Mouse (Mus musculus): Measurements from ENCODE around the gene Pla2g12a.

Gene Pla2g12a

DNA sequence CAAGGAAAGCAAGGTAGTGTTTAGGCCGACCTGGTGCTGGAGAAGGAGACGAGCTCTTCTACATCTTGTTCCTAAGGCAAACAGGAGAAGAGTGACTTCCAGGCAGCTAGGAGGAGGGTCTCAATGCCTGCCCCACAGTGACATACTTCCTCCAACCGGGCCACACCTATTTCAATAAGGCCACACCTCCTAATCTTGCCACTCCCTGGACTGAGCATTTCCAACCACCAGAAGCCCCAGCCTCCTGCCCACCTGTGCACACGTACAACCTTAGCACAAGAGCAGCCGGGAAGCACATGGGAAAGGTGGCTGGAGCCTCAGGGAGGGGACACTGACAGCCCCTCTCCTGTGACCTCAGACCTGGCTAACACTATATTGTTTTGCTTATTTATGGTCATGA is 13.6 kb downstream of the Pla2g12a start:
- in situ Hi-C loops (cut with MboI; ENCODE audit: unreplicated experiment in 2 of 2) = no loop called here

DNA sequence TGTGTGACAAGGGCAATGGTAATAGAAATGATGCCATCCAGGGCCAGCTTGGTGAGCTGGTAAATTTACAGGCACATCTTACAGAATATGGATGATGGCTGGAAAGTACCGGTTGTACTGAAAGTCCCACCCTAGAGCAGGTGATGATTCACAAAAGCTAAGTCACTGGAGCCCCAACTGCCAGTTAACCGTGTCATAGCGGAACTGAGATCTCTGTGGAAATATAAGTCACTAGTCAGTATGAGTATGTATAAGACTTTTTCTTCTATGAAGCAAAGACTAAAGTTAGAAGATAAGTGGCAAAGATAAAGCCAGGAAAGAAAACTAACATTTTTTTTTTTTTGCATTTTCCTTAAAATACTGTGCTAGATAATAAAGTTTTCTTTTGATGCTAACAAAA is 14.7 kb downstream of the Pla2g12a start:
- in situ Hi-C loops (cut with MboI; ENCODE audit: unreplicated experiment in 2 of 2) = no loop called here

DNA sequence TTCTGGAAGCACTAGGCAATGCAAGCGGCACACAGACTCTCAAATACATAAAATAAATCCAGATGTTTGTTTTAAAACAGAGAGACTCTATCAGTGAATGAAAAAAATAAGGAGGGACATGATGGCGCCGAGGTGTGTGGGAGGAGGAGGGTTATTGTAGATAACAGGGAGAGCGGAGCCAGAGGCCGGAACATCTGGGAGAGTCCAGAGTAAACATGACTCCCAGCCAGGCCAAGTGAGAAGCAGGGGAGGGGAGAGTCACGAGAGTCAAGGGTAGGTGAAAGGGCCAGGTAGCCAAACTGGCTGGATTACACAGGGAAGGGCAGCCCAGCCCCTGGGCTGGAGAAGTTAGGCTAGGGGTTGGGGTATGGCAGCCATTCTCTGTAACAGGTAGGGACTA is 18.2 kb downstream of the Pla2g12a start:
- in situ Hi-C loops (cut with MboI; ENCODE audit: unreplicated experiment in 2 of 2) = no loop called here

DNA sequence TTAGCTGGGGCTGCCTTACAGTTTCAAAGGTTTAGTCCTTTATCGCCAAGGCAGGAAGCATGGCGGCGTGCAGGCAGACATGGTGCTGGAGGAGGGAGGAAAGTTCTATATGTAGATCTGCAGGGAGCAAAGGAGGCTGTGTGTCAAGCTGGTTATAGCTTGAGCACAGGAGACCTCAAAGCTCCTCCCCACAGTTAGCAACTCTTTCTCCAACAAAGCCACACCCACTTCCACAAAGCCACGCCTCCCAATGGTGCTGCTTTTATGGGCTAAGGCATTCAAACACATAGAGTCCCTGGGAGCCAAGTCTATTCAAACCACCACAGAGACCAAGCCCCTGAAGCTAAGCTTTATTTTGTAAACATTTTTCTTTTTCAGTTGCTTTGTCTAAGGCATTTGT is 20.5 kb downstream of the Pla2g12a start:
- in situ Hi-C loops (cut with MboI; ENCODE audit: unreplicated experiment in 2 of 2) = no loop called here

DNA sequence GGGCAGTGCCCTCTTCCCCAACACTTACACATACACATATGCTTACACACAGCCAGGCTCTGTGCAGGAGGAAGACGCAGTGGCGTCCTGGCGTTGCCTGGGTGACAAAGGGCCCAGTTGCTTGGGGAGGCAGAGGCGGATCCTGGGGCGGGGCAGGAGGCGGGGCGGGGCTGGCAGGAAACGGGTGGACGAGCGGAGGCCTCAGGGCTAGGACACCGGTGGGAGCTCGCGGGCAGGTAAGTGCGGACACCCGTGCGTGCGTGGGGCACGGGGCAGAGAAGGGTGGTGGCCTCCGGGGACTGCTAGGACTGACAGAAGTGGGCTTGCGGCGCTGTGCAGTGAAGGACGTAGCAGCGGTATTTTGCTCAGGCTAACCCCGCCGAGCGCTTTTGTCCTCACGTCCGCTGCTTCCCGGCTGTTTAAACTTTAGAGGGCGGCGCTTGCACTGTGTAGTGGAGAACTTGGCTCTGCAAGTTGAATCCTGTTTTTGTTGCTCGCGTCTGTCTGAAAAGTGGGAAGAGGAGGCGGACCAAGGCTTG is 22.9 kb downstream of the Pla2g12a start, which contains the start of gene Casp6:
TSS of gene Casp6 (plus strand) at position 155 of the 539 bp plus-strand sequence.
- in situ Hi-C loops (cut with MboI; ENCODE audit: unreplicated experiment in 2 of 2) = loop anchor here in 1 of 2 experiments (25.0 kb wide), 1 partner anchor 786 kb away; no protein-coding TSS in a partner anchor

- in situ Hi-C loops (cut with MboI; ENCODE audit: unreplicated experiment in 2 of 2) = loop anchor here in 1 of 2 experiments (25.0 kb wide), 1 partner anchor 784 kb away; no protein-coding TSS in a partner anchor
These were observed 25.0 kb downstream of the Pla2g12a start for GRCm38 (mm10) chr3:129903369-129903768.

- in situ Hi-C loops (cut with MboI; ENCODE audit: unreplicated experiment in 2 of 2) = loop anchor here in 1 of 2 experiments (25.0 kb wide), 1 partner anchor 783 kb away; no protein-coding TSS in a partner anchor
These were observed 25.5 kb downstream of the Pla2g12a start for GRCm38 (mm10) chr3:129903866-129904265.

DNA sequence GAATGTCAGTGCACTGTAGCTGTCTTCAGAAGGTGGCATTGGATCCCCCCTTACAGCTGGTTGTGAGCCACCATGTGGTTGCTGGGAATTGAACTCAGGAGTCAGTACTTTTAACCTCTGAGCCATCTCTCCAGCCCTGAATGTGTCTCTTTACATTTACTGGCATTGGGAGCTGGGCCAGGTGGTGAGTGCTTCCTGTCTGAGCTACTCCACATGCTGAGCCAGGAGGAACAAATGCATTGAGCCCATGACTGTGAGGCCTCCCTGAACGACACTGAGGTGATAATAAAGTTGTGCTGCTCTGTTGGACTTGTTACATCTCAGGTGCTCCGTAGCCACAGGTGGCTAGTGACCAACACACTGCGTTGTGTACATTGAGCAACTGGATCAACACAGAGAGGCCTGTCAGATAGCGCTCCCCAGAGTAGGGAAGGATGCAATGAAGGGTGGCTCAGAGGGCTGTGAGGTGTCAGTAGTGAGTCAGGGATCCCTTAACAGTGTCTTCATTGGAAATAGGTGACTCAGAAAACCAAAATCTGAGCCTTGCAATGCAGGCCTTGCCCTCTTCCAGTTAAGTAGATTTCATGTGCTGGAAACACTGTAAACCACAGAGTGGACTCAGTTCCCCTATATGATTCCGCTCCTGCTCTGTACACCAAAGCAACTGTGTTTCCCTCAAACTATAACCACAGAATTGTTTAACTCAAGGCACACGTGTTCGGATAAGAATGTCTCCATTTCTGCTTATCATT is 26.2 kb downstream of the Pla2g12a start:
- in situ Hi-C loops (cut with MboI; ENCODE audit: unreplicated experiment in 2 of 2) = loop anchor here in 1 of 2 experiments (25.0 kb wide), 1 partner anchor 783 kb away; no protein-coding TSS in a partner anchor

GRCm38 (mm10) chr3:129912025-129912424 is 33.6 kb downstream of the Pla2g12a start:
- in situ Hi-C loops (cut with MboI; ENCODE audit: unreplicated experiment in 2 of 2) = loop anchor here in 1 of 2 experiments (25.0 kb wide), 1 partner anchor 775 kb away; no protein-coding TSS in a partner anchor

DNA sequence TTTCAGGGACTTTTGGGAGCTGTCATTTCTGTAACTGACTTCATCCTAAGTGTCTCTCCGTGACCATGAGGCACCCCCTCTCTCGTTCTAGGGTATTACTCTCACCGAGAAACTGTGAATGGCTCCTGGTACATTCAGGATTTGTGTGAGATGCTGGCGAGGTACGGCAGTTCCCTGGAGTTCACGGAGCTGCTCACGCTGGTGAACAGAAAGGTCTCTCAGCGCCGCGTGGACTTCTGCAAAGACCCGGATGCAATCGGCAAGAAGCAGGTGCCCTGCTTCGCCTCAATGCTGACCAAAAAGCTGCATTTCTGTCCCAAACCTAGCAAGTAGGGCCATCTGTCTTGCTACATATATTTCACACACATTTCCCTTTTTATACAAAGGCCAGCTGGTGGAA is 34.8 kb downstream of the Pla2g12a start:
- in situ Hi-C loops (cut with MboI; ENCODE audit: unreplicated experiment in 2 of 2) = loop anchor here in 1 of 2 experiments (25.0 kb wide), 1 partner anchor 774 kb away; no protein-coding TSS in a partner anchor

DNA sequence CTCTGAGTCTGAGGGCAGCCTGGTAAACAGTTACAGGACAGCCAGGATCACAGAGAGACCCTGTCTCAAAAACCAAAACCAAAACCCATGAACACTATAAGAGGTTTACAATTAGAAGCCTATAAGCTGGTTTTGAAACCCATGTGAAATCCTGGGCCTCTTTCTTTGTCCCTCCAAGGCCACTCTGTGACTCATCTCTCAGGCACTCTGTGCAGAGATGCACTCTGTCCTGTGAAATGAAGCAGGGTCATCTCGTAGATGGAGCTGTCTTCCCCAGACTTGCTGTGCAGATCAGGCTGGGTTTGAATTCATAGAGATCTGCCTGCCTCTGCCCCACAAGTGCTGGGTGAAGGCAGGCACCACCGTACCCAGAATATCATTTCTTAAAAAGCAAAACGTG is 39.0 kb downstream of the Pla2g12a start:
- in situ Hi-C loops (cut with MboI; ENCODE audit: unreplicated experiment in 2 of 2) = loop anchor here (5.0 to 25.0 kb wide), 2 partner anchors 160 to 770 kb away; no protein-coding TSS in a partner anchor

- in situ Hi-C loops (cut with MboI; ENCODE audit: unreplicated experiment in 2 of 2) = loop anchor here (5.0 to 25.0 kb wide), 2 partner anchors 159 to 769 kb away; no protein-coding TSS in a partner anchor
These were observed 40.0 kb downstream of the Pla2g12a start for GRCm38 (mm10) chr3:129918434-129918833.

GRCm38 (mm10) chr3:129923581-129923980 is 45.2 kb downstream of the Pla2g12a start:
- in situ Hi-C loops (cut with MboI; ENCODE audit: unreplicated experiment in 2 of 2) = loop anchor here in 1 of 2 experiments (25.0 kb wide), 1 partner anchor 764 kb away; no protein-coding TSS in a partner anchor

GRCm38 (mm10) chr3:129925861-129926260 is 47.5 kb downstream of the Pla2g12a start:
- in situ Hi-C loops (cut with MboI; ENCODE audit: unreplicated experiment in 2 of 2) = no loop called here

DNA sequence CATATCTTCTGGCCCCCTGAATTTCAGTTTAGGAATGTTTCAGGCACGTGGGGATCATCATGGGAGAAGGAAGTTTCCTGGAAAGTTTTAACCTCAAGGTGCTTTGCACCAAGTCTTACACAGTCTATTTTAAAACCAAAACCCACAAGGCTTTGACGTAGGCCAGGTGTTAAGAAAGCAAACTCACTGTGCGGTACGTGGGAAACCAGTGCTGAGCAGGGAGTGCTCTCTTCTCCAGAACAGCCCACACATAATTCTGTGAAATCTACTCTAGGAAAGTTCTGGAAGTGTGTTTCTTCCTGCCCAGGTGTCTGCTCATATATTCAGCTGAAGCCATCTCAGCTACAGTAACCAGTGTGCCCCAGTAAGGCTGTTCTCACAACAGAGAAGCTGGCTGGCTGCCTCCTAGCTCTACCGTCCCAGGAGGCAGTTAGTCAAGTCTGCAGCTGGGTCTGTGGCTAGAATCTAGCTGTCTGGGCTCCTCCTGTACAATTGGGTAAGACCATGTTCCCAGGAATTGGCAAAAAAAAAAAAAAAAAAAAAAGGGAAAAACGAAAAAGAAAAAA is 51.9 kb downstream of the Pla2g12a start:
- in situ Hi-C loops (cut with MboI; ENCODE audit: unreplicated experiment in 2 of 2) = no loop called here

GRCm38 (mm10) chr3:129932443-129932842 is 54.0 kb downstream of the Pla2g12a start:
- in situ Hi-C loops (cut with MboI; ENCODE audit: unreplicated experiment in 2 of 2) = no loop called here

GRCm38 (mm10) chr3:129936561-129936960 is 58.2 kb downstream of the Pla2g12a start:
- in situ Hi-C loops (cut with MboI; ENCODE audit: unreplicated experiment in 2 of 2) = no loop called here

GRCm38 (mm10) chr3:129937848-129938247 is 59.4 kb downstream of the Pla2g12a start:
- in situ Hi-C loops (cut with MboI; ENCODE audit: unreplicated experiment in 2 of 2) = no loop called here

DNA sequence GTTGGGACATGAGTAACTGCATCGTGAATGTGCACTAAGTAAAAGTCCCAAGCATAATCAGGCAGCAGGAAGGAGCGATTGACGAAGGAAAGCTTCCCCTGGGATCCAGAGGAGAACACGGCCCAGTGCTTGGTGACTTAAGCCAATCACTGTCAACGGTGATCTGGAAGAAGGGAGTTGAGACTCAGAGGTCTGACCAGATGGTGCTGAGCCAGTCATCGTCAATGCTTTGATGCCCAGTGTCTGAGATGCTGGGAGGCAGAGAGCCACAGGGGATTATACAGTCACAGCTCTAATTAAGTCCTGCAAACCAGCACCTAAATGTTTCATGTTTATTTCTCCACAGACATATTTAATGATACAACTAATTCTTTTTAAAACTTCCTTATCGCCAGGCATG is 60.7 kb downstream of the Pla2g12a start:
- in situ Hi-C loops (cut with MboI; ENCODE audit: unreplicated experiment in 2 of 2) = no loop called here

- in situ Hi-C loops (cut with MboI; ENCODE audit: unreplicated experiment in 2 of 2) = no loop called here
These were observed 62.4 kb downstream of the Pla2g12a start for GRCm38 (mm10) chr3:129940780-129941179.

- in situ Hi-C loops (cut with MboI; ENCODE audit: unreplicated experiment in 2 of 2) = no loop called here
These were observed 62.9 kb downstream of the Pla2g12a start for GRCm38 (mm10) chr3:129941291-129941690.

All from v-Abl transformed pro-B cells (cell line).